Mouse (Mus musculus) testis, postnatal 14 days (tissue): ENCODE results near the gene Sema3g.

ENCODE experiments used
- DNase-seq: peaks from one replicate; pipeline ENCODE4 v3.0.0; 2021; ENCODE audit warnings: low spot score

The Sema3g gene

DNA sequence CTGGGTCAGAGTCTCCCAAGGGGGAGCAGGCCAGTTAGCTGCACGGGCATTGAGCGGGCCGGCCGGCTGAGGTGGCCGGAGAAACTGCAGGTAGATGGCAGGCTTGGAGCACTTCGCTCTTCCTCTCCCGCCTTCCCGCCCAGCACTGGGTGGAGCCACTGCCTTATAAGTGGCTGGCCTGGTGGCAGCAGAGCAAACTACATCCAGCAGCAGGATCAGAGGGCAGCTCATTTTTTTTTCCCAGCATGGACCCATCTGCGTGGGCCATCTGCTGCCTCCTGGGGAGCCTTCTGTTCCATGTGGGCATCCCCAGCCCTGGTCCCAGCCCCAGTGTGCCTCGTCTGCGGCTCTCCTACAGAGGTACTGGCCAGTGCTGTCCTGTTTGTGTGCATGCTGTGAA lies at the start of gene Sema3g:
Gene Sema3g (plus strand): TSS at position 195 of the 400 bp plus-strand sequence.
- peak; percentile 46 for DNase-seq

DNA sequence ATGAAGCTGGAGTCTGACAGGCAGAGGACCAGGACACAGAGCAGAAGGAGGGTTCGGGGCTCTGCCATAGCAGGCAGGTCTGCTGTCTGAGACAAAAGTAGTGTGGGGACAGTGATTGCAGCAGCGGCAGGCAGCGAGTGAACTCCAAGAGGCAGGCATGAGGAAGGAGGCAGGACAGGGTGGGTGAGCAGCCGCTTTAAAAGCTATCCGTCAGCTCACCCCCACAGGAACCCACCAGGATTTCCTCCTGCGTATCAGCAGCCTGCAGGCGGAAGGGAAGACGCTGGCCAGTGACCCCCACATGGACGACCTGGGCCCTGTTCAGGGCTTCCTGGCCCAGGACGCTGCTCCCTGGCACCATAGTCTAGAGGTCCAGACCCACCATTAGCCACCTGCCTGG lies 49.2 kb upstream of the Sema3g start, which contains the start of gene Stab1:
Gene Stab1 (minus strand): TSS at position 217 of the 400 bp plus-strand sequence.
- DNase-seq = no peak

DNA sequence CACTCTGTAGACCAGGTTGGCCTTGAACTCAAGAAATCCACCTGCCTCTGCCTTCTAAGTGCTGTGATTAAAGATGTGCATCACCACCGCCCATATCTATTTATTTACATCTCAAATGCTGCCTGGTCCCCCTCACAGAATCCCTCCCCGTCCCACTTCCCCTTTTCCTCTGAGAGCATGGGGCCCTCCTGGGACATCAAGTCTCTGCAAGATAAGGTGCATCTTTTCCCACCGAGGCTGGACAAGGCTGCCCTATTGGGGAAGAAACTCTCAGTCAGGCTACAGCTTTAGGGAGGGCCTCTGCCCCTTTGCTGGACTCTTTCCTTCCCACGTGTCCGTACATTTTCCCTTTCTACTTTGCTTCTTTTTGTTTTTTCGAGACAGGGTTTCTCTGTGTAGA lies 48.2 kb upstream of the Sema3g start:
- DNase-seq = no peak

DNA sequence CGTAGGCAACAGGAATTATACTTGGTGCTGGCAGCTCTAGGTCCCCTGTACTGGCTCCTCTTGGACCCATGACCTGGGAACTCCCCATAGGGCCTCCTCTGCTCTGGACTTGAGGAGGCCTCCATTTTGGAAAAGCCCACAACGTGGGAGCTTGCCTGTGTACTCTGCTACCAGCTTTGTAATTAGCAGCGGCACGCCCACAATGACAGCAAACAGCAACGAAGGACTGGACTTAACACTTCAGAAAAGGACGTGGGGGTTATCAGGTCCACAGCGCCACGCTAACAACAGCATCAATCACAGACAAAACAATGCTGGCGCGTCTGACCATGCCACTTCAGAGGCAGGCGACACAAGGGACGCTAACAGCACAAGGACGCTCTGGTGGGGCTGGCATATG lies 46.7 kb upstream of the Sema3g start:
- DNase-seq = no peak

DNA sequence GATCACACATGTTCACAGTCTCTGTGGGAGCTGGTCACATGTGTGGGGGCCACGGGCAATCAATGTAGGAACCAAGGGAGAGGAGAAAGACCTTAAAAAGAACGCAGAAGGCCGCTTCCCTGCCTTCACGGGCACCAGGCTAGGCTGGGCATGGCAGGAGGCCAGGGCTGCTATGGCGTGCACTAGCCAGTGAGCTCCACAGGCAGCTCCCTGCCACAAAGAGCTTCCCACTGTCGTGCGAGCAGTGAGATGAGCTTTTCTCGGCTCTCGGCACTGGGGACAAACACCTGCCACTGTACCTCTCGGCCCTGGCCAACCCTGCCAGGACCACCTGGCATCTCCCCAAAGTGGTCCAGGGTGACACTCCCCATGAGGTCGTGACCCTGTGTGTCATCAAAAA lies 46.3 kb upstream of the Sema3g start:
- DNase-seq = no peak

DNA sequence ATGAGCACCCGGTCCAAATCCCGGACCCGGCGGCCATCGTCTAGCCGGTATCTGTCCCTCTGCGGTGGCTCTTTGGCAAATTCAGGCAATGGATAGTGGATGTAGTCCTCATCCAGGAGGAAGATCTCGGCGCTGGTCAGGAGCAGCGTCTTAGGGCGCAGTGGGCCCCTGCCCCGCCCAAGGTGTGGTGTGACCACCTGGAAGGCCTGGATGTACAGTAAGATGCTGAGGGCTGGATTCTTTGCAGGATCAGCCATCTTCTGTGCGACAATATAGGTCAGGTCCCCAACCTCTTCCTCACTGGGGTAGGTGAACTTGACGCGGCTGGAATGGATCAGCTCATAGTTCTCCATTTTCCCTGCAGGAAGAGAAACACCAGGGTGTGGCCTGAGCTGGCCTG lies 45.8 kb upstream of the Sema3g start:
- no peak for DNase-seq

DNA sequence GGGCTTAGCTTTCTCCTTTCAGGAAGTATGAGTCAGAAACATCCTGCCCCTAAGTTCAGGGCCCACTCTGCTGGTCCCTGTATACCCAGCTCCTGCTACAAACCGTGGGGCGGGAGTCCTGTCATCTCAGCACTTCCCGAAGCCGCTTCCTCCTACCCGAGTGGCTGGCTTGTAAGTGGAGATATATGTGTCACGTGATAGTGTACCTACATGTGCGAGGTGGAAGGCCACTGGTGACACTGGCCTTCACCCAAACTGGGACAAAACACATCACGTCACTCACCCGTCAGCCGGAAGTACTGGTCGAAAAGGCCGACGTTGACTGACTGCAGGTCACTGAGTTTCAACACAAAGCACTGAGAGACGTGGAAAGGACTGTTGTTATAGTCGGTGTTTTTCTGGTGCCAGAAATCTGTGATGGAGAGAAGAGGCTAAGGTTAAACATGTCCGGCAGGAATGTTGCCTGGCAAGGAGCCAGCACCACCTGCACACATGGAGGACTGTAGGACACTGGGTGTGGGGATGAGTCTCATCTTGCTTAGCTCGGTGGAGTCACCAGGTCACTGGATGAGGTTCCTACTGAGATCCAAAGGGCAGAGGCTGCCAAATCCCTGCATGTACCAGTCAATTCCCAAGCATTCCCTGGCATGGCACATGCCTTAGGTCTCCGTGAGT lies 44.7 kb upstream of the Sema3g start:
- no peak for DNase-seq

DNA sequence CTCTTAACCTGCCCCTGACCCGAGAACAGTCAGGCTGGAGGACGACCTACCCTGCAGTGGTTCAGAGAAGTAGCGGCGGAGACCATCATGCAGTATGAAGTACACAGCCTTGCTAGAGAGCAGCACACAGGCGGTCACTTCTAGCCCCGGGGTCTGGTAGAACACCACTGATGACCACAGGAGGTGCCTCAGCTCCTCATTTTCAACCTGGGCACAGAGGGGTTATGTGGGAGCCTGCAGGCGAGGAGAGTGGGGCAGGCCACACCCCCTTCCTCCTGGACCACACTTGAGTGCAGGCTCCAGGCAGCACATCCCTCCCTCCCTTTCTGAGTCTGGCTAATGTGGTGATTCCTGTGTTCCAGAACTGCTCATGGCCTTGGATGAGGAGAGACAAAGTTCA lies 44.1 kb upstream of the Sema3g start:
- DNase-seq = no peak

DNA sequence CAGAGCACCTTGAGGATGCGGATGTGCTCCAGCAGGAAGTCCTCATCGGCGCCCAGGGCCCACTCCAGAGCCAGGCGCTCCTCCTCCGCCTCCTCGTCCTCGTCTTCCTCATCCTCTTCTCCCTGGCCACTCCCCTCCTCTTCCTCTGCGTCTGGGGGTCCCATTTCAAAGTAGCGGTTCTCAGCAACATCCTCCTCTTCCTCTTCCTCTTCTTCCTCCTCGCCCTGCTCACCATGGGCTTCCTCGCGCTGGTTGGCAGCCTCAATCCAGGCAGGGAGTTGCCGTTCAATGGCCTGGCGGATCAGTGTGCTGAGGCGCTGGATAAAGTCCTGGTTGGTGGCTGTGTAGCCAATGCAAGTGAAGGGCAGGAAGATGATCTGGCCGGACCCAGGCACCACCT lies 40.4 kb upstream of the Sema3g start:
- no peak for DNase-seq

DNA sequence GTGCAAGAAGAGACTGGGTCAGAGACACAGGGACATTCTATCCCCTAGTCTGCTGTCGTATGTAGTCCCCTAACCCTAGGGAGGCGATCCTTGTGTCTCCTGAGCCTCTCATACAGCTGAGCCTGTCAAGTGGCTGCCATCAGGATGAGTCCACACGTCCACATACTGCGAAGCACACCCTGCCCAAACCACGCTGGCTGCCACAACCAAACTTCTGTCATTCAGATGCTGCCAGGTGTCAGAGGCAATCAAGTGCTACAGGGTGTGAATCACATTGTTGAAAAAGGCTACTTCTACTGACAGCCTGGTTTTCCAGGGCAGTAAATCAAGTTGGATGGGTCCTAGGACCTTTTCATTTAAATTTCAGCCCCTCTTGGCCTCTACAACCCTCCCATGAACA lies 39.9 kb upstream of the Sema3g start:
- DNase-seq = no peak

DNA sequence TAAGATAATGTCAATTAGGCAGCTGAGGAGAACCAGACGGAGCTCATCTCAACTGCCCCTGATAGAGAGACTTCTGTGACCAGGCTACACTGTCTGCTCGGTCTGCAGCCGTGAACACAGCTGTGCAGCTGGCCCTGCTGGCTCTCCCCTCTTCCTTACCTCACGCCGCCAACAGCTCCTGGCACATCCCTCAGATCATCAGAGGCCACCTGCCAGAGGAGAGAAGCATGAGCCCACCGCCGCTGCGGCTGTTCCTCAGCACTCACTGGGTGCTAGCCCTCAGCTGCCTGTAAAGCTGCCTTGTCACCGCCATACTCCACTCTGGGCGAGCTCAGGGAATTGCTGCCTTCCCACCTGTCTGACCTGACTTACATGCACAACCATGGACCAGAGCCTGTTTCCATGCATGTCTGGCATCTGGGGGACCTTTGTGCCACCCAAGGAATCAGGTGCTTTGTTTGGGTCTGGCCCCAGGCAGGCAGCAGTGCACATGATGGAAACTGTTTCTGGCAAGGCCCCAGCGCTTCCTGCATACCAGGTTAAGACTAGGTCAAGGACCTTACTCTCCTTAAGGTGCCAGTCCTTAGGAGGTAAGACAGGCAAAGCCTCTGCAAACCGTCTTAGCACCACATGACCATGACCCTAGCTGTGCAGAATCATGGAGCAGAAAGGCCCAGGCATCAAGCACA lies 37.8 kb upstream of the Sema3g start:
- no peak for DNase-seq

DNA sequence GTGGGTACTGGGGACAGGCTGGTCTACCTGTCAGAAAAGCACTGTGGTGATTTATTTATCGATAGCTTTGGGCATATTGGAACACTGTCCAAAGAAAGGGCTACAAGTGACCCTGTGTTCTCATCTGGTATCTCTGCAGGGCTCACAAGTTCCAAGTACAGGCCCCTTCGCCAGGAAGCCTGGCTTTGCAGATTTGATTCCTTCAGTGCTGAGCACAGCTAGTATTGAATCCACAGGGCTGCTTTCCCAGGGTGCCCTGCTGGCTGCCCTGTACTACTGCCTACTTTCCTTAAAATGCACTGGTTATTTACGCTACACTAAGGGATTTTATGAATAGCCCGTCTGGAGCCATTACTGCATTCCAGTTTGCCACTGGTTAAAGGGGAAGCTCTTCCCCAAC lies 36.1 kb upstream of the Sema3g start:
- DNase-seq = no peak

DNA sequence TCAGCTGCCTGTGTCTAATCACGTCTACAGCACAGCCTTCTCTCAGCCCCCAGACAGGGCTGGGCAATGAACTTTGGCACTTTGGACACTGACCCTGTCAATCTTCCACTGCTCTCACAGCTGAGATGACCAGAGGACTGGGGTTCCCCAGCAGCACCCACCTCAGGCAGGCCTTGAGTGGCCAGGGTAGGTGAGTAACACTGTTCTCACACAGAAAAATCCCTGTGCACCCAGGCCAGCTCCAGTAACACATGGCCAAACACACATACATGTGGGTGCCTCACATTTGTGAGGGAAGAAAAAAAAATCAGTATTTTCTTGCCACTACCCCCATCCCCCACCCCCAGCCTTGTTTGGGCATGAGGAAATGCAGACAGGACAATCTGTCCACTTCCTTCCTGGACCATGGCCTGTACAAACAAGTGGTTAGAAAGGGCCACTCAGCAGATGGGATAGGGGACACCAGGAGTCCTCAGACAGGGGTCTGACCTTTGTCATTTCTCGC lies 34.8 kb upstream of the Sema3g start:
- DNase-seq = no peak

DNA sequence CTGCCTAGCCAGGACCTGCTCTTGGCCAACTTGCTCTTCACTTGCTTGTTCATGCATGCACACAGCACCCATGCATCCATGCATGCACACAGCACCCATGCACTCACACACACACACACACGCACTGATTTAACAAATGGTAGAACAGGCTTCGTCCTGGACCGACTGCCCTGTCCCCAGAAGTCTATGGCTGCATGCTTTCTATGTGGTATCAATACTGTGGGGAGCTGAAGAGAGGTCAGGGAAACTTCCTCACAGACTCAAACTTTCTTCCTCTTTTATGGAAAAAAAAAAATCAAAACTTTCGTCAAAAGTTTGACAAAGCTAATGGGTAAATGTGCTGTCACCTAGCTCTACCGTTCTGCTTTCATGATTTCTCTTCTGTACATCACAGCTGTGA lies 34.1 kb upstream of the Sema3g start:
- DNase-seq = no peak

DNA sequence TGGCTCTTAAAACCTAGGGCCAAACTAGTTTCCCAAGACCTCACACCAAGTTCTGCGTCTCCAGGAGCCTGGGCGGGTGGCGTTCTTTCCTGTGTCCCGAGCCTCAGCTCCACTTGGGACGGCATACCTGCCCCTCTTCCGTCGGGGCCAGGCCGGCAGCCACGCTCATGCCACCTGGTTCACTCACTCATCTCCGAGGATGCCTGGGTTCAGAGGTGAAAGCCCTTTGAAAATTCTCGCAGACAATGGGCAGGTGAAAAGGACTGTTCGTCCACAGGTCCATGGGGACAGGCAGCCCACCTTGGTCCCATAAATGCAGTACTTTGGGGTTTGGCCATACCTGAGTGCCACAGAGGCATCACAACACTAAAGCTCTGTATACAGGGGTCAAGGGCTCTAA lies 33.5 kb upstream of the Sema3g start:
- no peak for DNase-seq

DNA sequence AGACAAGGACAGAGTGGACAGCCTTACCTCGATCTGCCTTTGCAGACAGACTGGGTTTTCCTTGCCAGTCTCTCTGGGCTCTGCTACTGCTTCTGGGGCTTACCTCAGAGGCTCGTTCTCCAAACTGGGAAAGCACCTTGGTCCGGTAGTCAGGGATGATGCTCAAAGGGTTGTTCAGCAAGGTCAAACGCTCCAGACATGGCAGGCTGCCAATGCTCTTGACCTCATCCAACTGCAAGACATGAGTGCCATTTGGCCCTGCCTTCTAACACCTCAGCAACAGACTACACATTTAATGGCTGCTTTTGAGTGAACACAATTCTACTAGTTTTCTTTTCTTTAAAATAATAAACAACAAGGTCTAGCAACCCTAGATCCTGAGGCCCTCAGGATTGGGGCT lies 31.0 kb upstream of the Sema3g start:
- no peak for DNase-seq

DNA sequence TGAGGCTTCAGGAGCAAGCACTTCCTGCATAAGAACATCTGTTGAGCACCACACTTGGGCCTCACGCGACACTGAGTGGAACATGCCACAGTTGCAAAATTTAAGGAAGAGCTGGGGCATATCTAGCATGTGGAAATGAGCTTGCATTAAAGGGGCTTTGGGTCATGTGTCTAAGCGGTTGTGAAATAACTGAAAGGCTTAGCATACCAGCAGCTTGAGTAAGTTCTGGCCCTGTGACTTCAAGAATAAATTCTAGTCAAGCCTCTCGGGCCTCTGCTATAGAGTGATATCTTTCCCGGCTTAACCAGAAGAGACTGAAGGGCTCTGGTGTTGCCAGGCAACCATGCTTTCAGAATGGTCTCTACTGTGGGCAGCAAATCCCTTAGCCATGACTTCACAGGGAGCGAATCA lies 28.9 kb upstream of the Sema3g start:
- DNase-seq = no peak

DNA sequence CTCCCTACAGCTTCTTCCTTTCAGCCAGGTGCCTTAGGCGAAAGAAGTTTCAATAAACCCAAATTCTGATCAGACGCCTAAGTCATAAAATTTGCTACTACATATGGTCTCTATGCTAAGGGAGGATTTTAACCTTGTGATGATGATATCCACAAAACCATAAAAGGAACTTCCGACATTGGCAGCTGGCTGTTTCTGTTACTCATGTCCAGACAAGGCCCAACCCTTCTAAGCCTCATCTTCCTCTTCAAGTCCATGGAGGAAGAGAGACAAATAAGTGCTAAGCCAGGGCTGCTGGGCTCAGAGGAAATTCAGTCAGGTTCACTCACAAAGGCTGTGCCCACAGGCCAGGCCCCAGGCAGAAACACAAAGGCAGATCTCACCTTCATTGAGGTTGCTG lies 28.3 kb upstream of the Sema3g start:
- DNase-seq = no peak

DNA sequence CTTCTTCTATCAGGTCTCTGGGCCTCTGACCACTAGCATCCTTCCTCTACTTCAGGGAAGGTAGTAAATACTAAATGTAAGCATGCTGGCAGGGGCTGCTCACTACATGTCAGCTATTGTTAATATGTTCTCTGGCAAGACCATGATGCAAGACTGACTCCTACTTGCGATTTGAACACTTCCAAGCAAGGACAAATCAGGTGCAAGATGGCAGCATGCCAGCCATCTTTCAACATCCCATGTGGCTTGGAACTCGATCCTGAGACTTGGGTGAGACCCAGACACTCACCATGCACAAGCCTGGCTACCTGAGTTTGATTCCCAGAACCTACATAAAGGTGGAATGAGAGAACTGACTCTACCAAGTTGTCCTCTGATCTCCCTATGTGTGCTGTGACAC lies 25.7 kb upstream of the Sema3g start:
- no peak for DNase-seq

DNA sequence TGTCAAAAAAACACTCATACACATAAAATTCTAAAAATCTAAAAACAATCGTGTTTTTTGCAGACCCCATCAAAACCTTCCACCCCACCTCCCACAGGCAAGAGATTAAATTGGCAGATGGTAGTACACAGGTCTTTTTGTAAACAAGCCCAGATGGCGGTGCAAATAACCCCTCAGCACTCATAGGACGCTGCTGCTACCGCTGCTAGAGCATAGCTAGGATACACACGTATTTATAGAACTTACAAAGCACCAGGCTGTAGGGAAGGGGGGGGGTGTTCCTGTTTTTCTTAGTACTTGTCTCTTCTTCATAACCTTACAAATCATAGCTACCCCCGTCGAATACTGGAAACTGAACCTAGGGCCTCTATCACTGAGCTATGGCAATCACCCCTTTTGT lies 23.9 kb upstream of the Sema3g start:
- no peak for DNase-seq

DNA sequence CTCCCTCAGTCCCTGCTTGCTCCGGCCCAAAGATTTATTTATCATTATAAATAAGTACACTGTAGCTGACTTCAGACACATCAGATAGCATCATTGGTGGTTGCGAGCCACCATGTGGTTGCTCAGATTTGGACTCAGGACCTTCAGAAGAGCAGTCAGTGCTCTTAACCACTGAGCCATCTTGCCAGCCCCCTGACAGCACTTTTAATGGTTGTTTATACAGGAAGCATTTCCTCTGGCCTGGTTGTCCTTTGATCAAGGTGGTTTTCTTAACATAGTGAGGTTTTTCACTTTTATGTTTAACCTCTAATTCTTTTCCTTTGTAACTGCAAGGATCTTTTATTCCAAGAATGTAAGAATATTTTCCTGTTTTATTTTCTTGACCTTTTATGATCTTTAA lies 23.2 kb upstream of the Sema3g start:
- no peak for DNase-seq

DNA sequence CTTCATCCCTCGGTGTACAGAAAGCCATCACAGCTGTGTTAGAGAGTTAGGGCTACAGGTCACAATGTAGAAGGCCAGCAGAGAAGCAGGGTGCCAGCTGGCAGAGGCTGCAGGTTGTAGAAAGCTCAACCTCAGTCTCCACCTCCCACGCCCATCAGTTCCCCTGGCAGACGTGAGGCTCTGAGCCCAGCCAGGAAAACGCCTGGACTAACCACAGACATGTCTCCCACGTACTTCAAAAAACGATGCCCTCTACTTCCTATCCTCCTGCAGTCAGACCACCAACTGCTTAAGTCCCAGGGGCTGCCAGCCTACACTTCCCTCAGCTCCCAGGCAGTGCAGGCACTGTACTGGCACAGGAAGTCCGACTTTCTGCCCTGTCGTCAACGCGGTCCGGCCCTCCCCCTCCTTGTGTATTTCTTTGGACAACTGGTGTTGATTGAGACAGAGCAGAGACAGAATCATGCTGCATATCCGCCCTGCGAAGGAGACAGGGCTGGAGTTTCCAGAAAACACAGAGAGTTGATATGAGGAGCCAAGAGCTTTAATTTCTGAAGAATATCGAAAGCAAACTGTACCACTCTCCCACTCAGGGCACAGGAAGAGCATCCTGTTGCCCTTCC lies 22.7 kb upstream of the Sema3g start:
- peak; percentile 81 for DNase-seq

DNA sequence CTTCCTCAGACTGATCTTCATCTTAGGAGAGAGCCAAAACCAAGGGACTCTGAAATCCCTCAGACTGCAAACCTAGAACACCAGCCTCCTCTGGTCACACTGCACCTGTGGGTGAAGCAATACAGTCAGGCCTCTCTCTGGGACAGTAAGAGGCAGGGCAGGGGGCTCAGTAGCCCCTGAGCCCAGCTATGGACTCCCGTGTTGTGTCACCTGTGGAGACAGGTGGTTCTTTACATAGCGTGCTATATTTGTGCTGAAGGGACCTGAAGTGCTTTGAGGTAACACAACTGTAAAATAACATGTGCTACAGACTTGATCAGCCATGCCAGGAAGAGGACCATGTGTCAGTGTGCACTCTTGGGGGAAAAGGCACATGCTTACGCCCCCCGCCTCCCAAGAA lies 22.1 kb upstream of the Sema3g start:
- DNase-seq = no peak
